Mouse (Mus musculus): Measurements from ENCODE around the gene Stk11. TPM values are rescaled to one million over a fixed set of nuclear protein-coding genes. Genes with fewer than 3 reads are reported as not detected.

The Stk11 gene
- total and polyA plus RNA-seq, 3 experiments: 47.4 to 94.9 (median 65.9) TPM

DNA sequence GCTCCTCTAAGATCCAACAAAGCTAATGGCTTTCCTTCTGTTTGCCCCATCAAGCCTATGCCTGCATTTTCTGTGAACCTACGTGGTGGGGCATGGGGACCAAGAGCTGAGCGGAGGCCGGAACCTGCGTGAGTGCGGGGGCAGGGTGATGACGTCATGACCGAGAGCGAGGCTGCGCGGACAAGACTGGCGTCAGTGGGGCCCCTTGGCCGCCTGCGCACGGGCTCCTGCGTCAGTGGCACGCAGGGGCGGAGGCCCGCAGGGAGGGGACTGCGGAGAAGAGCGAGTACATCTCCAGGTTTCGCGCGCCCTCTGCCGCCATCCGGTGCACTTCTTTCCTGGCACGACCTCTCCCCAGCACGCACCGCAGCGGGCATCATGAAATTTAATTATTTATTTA is 25.6 kb downstream of the Stk11 start:
- TF ChIP-seq TCF12 (IDR thresholded peaks at IDR 0.05; ENCODE audit: low read depth, low read length) (peak; percentile 82; the same call in 1 of the 2 replicates), MXI1 (IDR thresholded peaks at IDR 0.05; ENCODE audit: low read depth, low read length) (peak; percentile 79), RCOR1 (conservative IDR thresholded peaks at IDR 0.05; ENCODE audit: low read depth, low read length) (peak; percentile 2; the same call in 1 of the 2 replicates), MAFK (IDR thresholded peaks at IDR 0.05; ENCODE audit: insufficient replicate concordance, low read length) (no peak), MAZ (IDR thresholded peaks at IDR 0.05; ENCODE audit: low read depth, low read length) (peak; percentile 97), ELF1 (IDR thresholded peaks at IDR 0.05; ENCODE audit: low read depth, low read length) (peak; percentile 84), MYC (IDR thresholded peaks at IDR 0.05; ENCODE audit: low read depth, low read length) (peak; percentile 64; the same call in 1 of the 2 replicates), ZNF384 (IDR thresholded peaks at IDR 0.05; ENCODE audit: low read depth, low read length) (no peak), UBTF (IDR thresholded peaks at IDR 0.05; ENCODE audit: low read depth, low read length) (0 out of 2 replicates have a peak, but pooled peaks have one; percentile 43), SMC3 (IDR thresholded peaks at IDR 0.05; ENCODE audit: low read depth, low read length) (peak; percentile 85), TBP (conservative IDR thresholded peaks at IDR 0.05; ENCODE audit: low read depth, low read length) (no peak), ZC3H11A (IDR thresholded peaks at IDR 0.05; ENCODE audit: low read depth, low read length) (peak; percentile 41; the same call in 1 of the 2 replicates), POLR2A (IDR thresholded peaks at IDR 0.05; ENCODE audit: low read depth, low read length) (peak; percentile 77), NRF1 (IDR thresholded peaks at IDR 0.05; ENCODE audit: low read depth, low read length) (peak; percentile 92), HCFC1 (IDR thresholded peaks at IDR 0.05; ENCODE audit: low read depth, low read length) (peak; percentile 79), MAX (IDR thresholded peaks at IDR 0.05; ENCODE audit: low read length) (peak; percentile 19; the same call in 1 of the 2 replicates), IRF4 (IDR thresholded peaks at IDR 0.05; ENCODE audit: low read depth, low read length) (peak; percentile 75; the same call in 1 of the 2 replicates), MEF2A (IDR thresholded peaks at IDR 0.05; ENCODE audit: borderline replicate concordance, low read depth, low read length) (peak; percentile 59; the same call in 1 of the 2 replicates), BHLHE40 (IDR thresholded peaks at IDR 0.05; ENCODE audit: low read depth, low read length) (peak; percentile 98), CHD1 (IDR thresholded peaks at IDR 0.05; ENCODE audit: low read depth, low read length) (no peak), USF1 (IDR thresholded peaks at IDR 0.05; ENCODE audit: low read depth, low read length) (no peak), GABPA (IDR thresholded peaks at IDR 0.05; ENCODE audit: insufficient replicate concordance, low read depth, low read length) (peak; percentile 97), POLR2AphosphoS2 (IDR thresholded peaks at IDR 0.05; ENCODE audit: low read depth, low read length) (peak; percentile 52; the same call in 1 of the 2 replicates), ZKSCAN1 (IDR thresholded peaks at IDR 0.05; ENCODE audit: borderline replicate concordance, low read depth, low read length) (no peak), ETS1 (conservative IDR thresholded peaks at IDR 0.05; ENCODE audit: low read depth, low read length) (peak; percentile 83), CTCF (conservative IDR thresholded peaks at IDR 0.05 in 1 of 2, IDR thresholded peaks at IDR 0.05 in 1 of 2; ENCODE audit: low read depth in 2 of 2, low read length in 2 of 2) (peak in 1 of 2 experiments; percentile 89; a peak in 2 of 4 replicates), PAX5 (IDR thresholded peaks at IDR 0.05; ENCODE audit: low read length) (no peak), RAD21 (IDR thresholded peaks at IDR 0.05; ENCODE audit: low read depth, low read length) (peak; percentile 87), ZMIZ1 (IDR thresholded peaks at IDR 0.05; ENCODE audit: low read depth, low read length) (no peak; the same call in 1 of the 2 replicates), E2F4 (IDR thresholded peaks at IDR 0.05; ENCODE audit: insufficient replicate concordance, low read depth, low read length) (no peak), CHD2 (IDR thresholded peaks at IDR 0.05; ENCODE audit: low read length) (peak; percentile 84; the same call in 1 of the 2 replicates), JUND (conservative IDR thresholded peaks at IDR 0.05; ENCODE audit: low read depth, low read length) (peak; percentile 82), JUN (IDR thresholded peaks at IDR 0.05; ENCODE audit: insufficient read depth, low read depth, low read length) (peak; percentile 91)
- dilution Hi-C loops (cut with MboI; ENCODE audit: extremely low pct_ligation_motif_present, extremely low pct_unique_long_range_greater_than_20kb, low sequenced_read_pairs) (no loop called here), in situ Hi-C loops (cut with MboI; ENCODE audit: low pct_ligation_motif_present, low pct_unique_long_range_greater_than_20kb, low sequenced_read_pairs) (loop anchor here (5.0 kb wide), 1 partner anchor 154 kb away; the partner anchor contains the start of gene Cnn2)
- Histone ChIP-seq H3K27me3 (replicated peaks) (peaks cover 25% of the 10 kb centered on the region), H3K4me3 (replicated peaks in 1 of 3; ENCODE audit: low read depth in 2 of 3, low read length in 2 of 3, poor library complexity in 1 of 3) (peak overlapping the region; percentile 58 to 84 (median 80)), H3K36me3 (replicated peaks in 1 of 2; ENCODE audit: control insufficient read depth in 1 of 2, insufficient read depth in 1 of 2, low read length in 1 of 2) (peaks cover 26 to 29% of the 10 kb centered on the region in 2 experiments), H3K9me3 (replicated peaks; ENCODE audit: low read length) (no peaks in the 10 kb centered on the region), H3K4me1 (ENCODE audit: control insufficient read depth in 1 of 2, insufficient read depth in 2 of 2) (peaks cover 23 to 59% of the 10 kb centered on the region in 2 experiments), H3K79me2 (replicated peaks; ENCODE audit: control insufficient read depth, extremely low read depth, insufficient read depth, poor library complexity, severe bottlenecking) (peaks cover 18% of the 10 kb centered on the region), H3K4me2 (ENCODE audit: insufficient read depth, low read depth, poor library complexity, severe bottlenecking) (peak overlapping the region; percentile 72), H3K27ac (ENCODE audit: insufficient read depth, low read depth) (peak overlapping the region; percentile 21; the same call in 1 of the 2 replicates), H3K9ac (ENCODE audit: insufficient read depth, low read depth) (peak overlapping the region; percentile 57)
- peak; percentile 96 for DNase-seq (ENCODE audit: extremely low read depth)

Data from CH12.LX (cell line).